Mouse (Mus musculus) hindbrain, embryonic 11.5 days (tissue): ENCODE measurements around the gene Nacc1. TPM values are rescaled to one million over a fixed set of nuclear protein-coding genes. Genes with fewer than 3 reads are reported as not detected.
A peak's percentile ranks its signal among the peaks of the same experiment; 100 is the strongest.

Source experiments
- ATAC-seq: fragments of 200-750 bp; cut with Nextera tagmentation; 2 replicates; pipeline ENCODE4 v1.8.0; 2017; ENCODE audit warnings: mild to moderate bottlenecking, moderate TSS enrichment, moderate library complexity; ENCODE audit not compliant: low FRiP score
- DNase-seq: peaks from one replicate; pipeline ENCODE4 v3.0.0-alpha.2; 2015; ENCODE audit warnings: low spot score
- H3K27ac ChIP-seq: fragments of 300-500 bp; sonication (generic); 2 replicates; pipeline ENCODE4 v1.5.1; 2014; ENCODE audit warnings: mild to moderate bottlenecking, low read depth, low read length
- H3K27me3 ChIP-seq: fragments of 300-500 bp; sonication (generic); 2 replicates; pipeline ENCODE4 v1.6.1; 2014; ENCODE audit warnings: mild to moderate bottlenecking, low read length, moderate library complexity, mixed read lengths; ENCODE audit not compliant: control insufficient read depth, insufficient read depth
- H3K36me3 ChIP-seq: fragments of 300-500 bp; sonication (generic); 2 replicates; pipeline ENCODE4 v1.6.1; 2014; ENCODE audit warnings: mild to moderate bottlenecking, low read length, moderate library complexity, mixed read lengths; ENCODE audit not compliant: control insufficient read depth, insufficient read depth
- H3K4me1 ChIP-seq: fragments of 300-500 bp; sonication (generic); replicated peaks from 2 replicates; pipeline ENCODE4 v1.6.1; 2014; ENCODE audit warnings: low read length, mixed read lengths; ENCODE audit not compliant: control insufficient read depth, insufficient read depth
- H3K4me2 ChIP-seq: fragments of 300-500 bp; sonication (generic); replicated peaks from 2 replicates; pipeline ENCODE4 v1.6.1; 2014; ENCODE audit warnings: mild to moderate bottlenecking, low read depth, low read length
- H3K4me3 ChIP-seq: fragments of 300-500 bp; sonication (generic); 2 replicates; pipeline ENCODE4 v1.5.1; 2014; ENCODE audit warnings: low read depth, low read length
- H3K9ac ChIP-seq: fragments of 300-500 bp; sonication (generic); 2 replicates; pipeline ENCODE4 v1.6.1; 2014; ENCODE audit warnings: low read depth, low read length
- H3K9me3 ChIP-seq: fragments of 300-500 bp; sonication (generic); 2 replicates; pipeline ENCODE4 v1.6.1; 2016; ENCODE audit warnings: low read length; ENCODE audit not compliant: control insufficient read depth
- WGBS: fragments of 180-500 bp; shearing (Covaris S2); extraction: QIAGEN DNeasy Blood & Tissue Kit; methylation state at CpG from one replicate; pipeline ENCODE4 v1.1.7; 2014; 5-methylcytosine and 5-hydroxymethylcytosine counted together
- polyA plus RNA-seq: library from polyadenylated mRNA; unstranded; fragments of >200 nt; fragmentation: Nextera tagmentation; extraction: Ambion mirVana; gene quantifications from 2 replicates; pipeline ENCODE4 v1.2.1, GENCODE M21; 2014

Gene Nacc1
- polyA plus RNA-seq, 1 experiment from 2014 or later: 20.5 TPM

- no peaks in the 10 kb centered on the region for H3K36me3 ChIP-seq
- H3K4me1 ChIP-seq: peaks cover 4% of the 10 kb centered on the region; the same call in 1 of the 2 replicates
- H3K27me3 ChIP-seq: peaks cover 41% of the 10 kb centered on the region
- WGBS: 70% methylated on average over 7 of the region's 7 CpGs
- H3K27ac ChIP-seq: no peak overlapping the region
- DNase-seq (peak; percentile 54), ATAC-seq (no peak)
- no peak overlapping the region for H3K4me3 ChIP-seq
- no peak overlapping the region for H3K4me2 ChIP-seq
- H3K9me3 ChIP-seq: no peaks in the 10 kb centered on the region
- H3K9ac ChIP-seq: no peak overlapping the region
Observed at GRCm38 (mm10) chr8:84699861-84700322, 12.2 kb upstream of the Nacc1 start.

- Histone ChIP-seq H3K36me3 (no peaks in the 10 kb centered on the region), H3K4me3 (no peak overlapping the region)
- WGBS: 92% methylated on average over 9 of the region's 9 CpGs
Observed at GRCm38 (mm10) chr8:84698929-84699401, 11.3 kb upstream of the Nacc1 start.

GRCm38 (mm10) chr8:84698288-84698687 is 10.6 kb upstream of the Nacc1 start:
- Histone ChIP-seq H3K4me3 (no peak overlapping the region), H3K27me3 (peaks cover 25% of the 10 kb centered on the region), H3K27ac (no peak overlapping the region), H3K9ac (no peak overlapping the region), H3K4me2 (no peak overlapping the region), H3K4me1 (no peaks in the 10 kb centered on the region), H3K9me3 (no peaks in the 10 kb centered on the region), H3K36me3 (no peaks in the 10 kb centered on the region)
- WGBS: 89% methylated on average over 5 of the region's 5 CpGs
- ATAC-seq: no peak
- no peak for DNase-seq

More at GRCm38 (mm10) chr8:84698929-84699401, 11.3 kb upstream of the Nacc1 start:
- H3K4me2 ChIP-seq: no peak overlapping the region
- no peak overlapping the region for H3K27ac ChIP-seq
- peaks cover 2% of the 10 kb centered on the region; the same call in 1 of the 2 replicates for H3K4me1 ChIP-seq
- no peaks in the 10 kb centered on the region for H3K9me3 ChIP-seq
- ATAC-seq: no peak
- DNase-seq: no peak
- no peak overlapping the region for H3K9ac ChIP-seq
- H3K27me3 ChIP-seq: peaks cover 32% of the 10 kb centered on the region

GRCm38 (mm10) chr8:84697166-84698130 is 9.8 kb upstream of the Nacc1 start:
- Histone ChIP-seq H3K4me3 (no peak overlapping the region), H3K27me3 (peaks cover 17% of the 10 kb centered on the region), H3K9me3 (no peaks in the 10 kb centered on the region), H3K27ac (no peak overlapping the region), H3K9ac (no peak overlapping the region), H3K4me1 (no peaks in the 10 kb centered on the region), H3K36me3 (no peaks in the 10 kb centered on the region), H3K4me2 (no peak overlapping the region)
- WGBS: 90% methylated on average over 14 of the region's 14 CpGs
- ATAC-seq: 0 out of 2 replicates have a peak, but pooled peaks have one; percentile 28
- peak; percentile 43 for DNase-seq

- DNase-seq (no peak), ATAC-seq (no peak)
- Histone ChIP-seq H3K27ac (no peak overlapping the region), H3K9ac (no peak overlapping the region), H3K4me1 (no peaks in the 10 kb centered on the region), H3K27me3 (no peaks in the 10 kb centered on the region), H3K4me3 (no peak overlapping the region), H3K36me3 (no peaks in the 10 kb centered on the region), H3K9me3 (no peaks in the 10 kb centered on the region), H3K4me2 (no peak overlapping the region)
- 96% methylated on average over 6 of the region's 6 CpGs for WGBS
Observed at GRCm38 (mm10) chr8:84695140-84695539, 7.5 kb upstream of the Nacc1 start.

- Histone ChIP-seq H3K27ac (no peak overlapping the region), H3K9me3 (no peaks in the 10 kb centered on the region), H3K36me3 (no peaks in the 10 kb centered on the region), H3K4me3 (no peak overlapping the region), H3K4me1 (no peaks in the 10 kb centered on the region), H3K27me3 (no peaks in the 10 kb centered on the region), H3K4me2 (no peak overlapping the region), H3K9ac (no peak overlapping the region)
- 82% methylated on average over 4 of the region's 4 CpGs for WGBS
- ATAC-seq: no peak
- DNase-seq: no peak
Observed at GRCm38 (mm10) chr8:84693332-84693731, 5.7 kb upstream of the Nacc1 start.

- peak overlapping the region; percentile 93 for H3K4me2 ChIP-seq
- peak; percentile 87 for DNase-seq
- peak; percentile 86 for ATAC-seq
- no peak overlapping the region for H3K27ac ChIP-seq
- H3K4me3 ChIP-seq: peak overlapping the region; percentile 63
- no peaks in the 10 kb centered on the region for H3K27me3 ChIP-seq
- H3K9ac ChIP-seq: peak overlapping the region; percentile 77
- H3K9me3 ChIP-seq: no peaks in the 10 kb centered on the region
- WGBS: under 1% methylated on average over 47 of the region's 47 CpGs
- H3K4me1 ChIP-seq: 0 out of 2 replicates have a peak, but pooled peaks cover 2% of the 10 kb centered on the region
- no peaks in the 10 kb centered on the region for H3K36me3 ChIP-seq
Observed at GRCm38 (mm10) chr8:84689091-84689915, 1.6 kb upstream of the Nacc1 start.

- peak; percentile 67 for DNase-seq
- H3K36me3 ChIP-seq: no peaks in the 10 kb centered on the region; the same call in 1 of the 2 replicates
- 0 out of 2 replicates have a peak, but pooled peaks cover 2% of the 10 kb centered on the region for H3K4me1 ChIP-seq
Observed at GRCm38 (mm10) chr8:84687003-84687704, 508 bp downstream of the Nacc1 start.

More at GRCm38 (mm10) chr8:84687003-84687704, 508 bp downstream of the Nacc1 start:
- H3K27ac ChIP-seq: peak overlapping the region; percentile 84
- H3K9ac ChIP-seq: peak overlapping the region; percentile 86
- H3K4me2 ChIP-seq: peak overlapping the region; percentile 79
- no peaks in the 10 kb centered on the region for H3K9me3 ChIP-seq
- 0% methylated on average over 40 of the region's 62 CpGs for whole genome bisulfite sequencing
- peak overlapping the region; percentile 76 for H3K4me3 ChIP-seq
- peak; percentile 57 for ATAC-seq
- no peaks in the 10 kb centered on the region for H3K27me3 ChIP-seq
